Mouse (Mus musculus) olfactory bulb, adult 2 months (tissue): ENCODE measurements around the gene Siah1b. TPM values are rescaled to one million over a fixed set of nuclear protein-coding genes. Genes with fewer than 3 reads are reported as not detected.

Experiments
- H3K27ac ChIP-seq: fragments of 200-500 bp; 2 replicates; pipeline ENCODE4 v1.5.1; 2012; ENCODE audit warnings: low read depth, low read length; ENCODE audit not compliant: insufficient read depth
- H3K4me1 ChIP-seq: fragments of 200-500 bp; 2 replicates; pipeline ENCODE4 v1.6.1; 2012; ENCODE audit warnings: low read length; ENCODE audit not compliant: control insufficient read depth, insufficient read depth
- H3K4me3 ChIP-seq: fragments of 200-500 bp; 2 replicates; pipeline ENCODE4 v1.5.1; 2012; ENCODE audit warnings: mild to moderate bottlenecking, low read depth, low read length, moderate library complexity; ENCODE audit not compliant: insufficient read depth
- CTCF ChIP-seq: fragments of 200-500 bp; IDR thresholded peaks from 2 replicates; pipeline ENCODE4 v1.5.1; 2012; ENCODE audit warnings: low read depth, mild to moderate bottlenecking, low read length, moderate library complexity; ENCODE audit not compliant: insufficient read depth
- POLR2A ChIP-seq: fragments of 200-500 bp; IDR thresholded peaks from 2 replicates; pipeline ENCODE4 v1.6.1; 2012; ENCODE audit warnings: mild to moderate bottlenecking, low read depth, low read length, moderate library complexity; ENCODE audit not compliant: insufficient read depth
- WGBS: fragments of 180-500 bp; shearing (Covaris S2); methylation state at CpG from one replicate; pipeline ENCODE4 v1.1.7; 2018; 5-methylcytosine and 5-hydroxymethylcytosine counted together
- polyA plus RNA-seq: library from polyadenylated mRNA; stranded (reverse); fragments of >200 nt; gene quantifications from 2 replicates; pipeline ENCODE4 v1.2.4, GENCODE M21; 2012; ENCODE audit warnings: low replicate concordance; ENCODE audit not compliant: missing spikeins, insufficient read depth, insufficient read length

Gene Siah1b
- not detected in 2 replicates for polyA plus RNA-seq

GRCm38 (mm10) chrX:164076040-164076775 lies at the start of gene Siah1b:
Gene Siah1b (minus strand): TSS chrX:164076493.
- peak within 1 kb of the TSS; percentile 99 for H3K27ac ChIP-seq
- TF ChIP-seq POLR2A: no peak
- no peak for TF ChIP-seq CTCF
- H3K4me3 ChIP-seq: peak within 1 kb of the TSS; percentile 93
- 24% methylated on average over 54 of the region's 54 CpGs for WGBS
- peaks cover 3% of the 10 kb centered on the region; the same call in 1 of the 2 replicates for H3K4me1 ChIP-seq

- no peak overlapping the region for H3K27ac ChIP-seq
- TF ChIP-seq POLR2A (no peak), CTCF (no peak)
- 98% methylated on average over 3 of the region's 3 CpGs for WGBS
- no peaks in the 10 kb centered on the region for H3K4me1 ChIP-seq
- no peak overlapping the region for H3K4me3 ChIP-seq
These were observed 47.6 kb upstream of the Siah1b start for GRCm38 (mm10) chrX:164123942-164124341.

GRCm38 (mm10) chrX:164113744-164114143 lies 37.5 kb upstream of the Siah1b start:
- Histone ChIP-seq H3K4me1 (no peaks in the 10 kb centered on the region), H3K4me3 (no peak overlapping the region), H3K27ac (no peak overlapping the region)
- 96% methylated on average over 6 of the region's 6 CpGs for WGBS
- no peak for TF ChIP-seq POLR2A

GRCm38 (mm10) chrX:164111146-164111545 lies 34.9 kb upstream of the Siah1b start:
- Histone ChIP-seq H3K4me1 (no peaks in the 10 kb centered on the region), H3K27ac (no peak overlapping the region), H3K4me3 (no peak overlapping the region)
- WGBS: 88% methylated on average over 3 of the region's 3 CpGs
- TF ChIP-seq POLR2A (no peak), CTCF (no peak)

- TF ChIP-seq CTCF (no peak), POLR2A (no peak)
- no peak overlapping the region for H3K27ac ChIP-seq
- no peaks in the 10 kb centered on the region for H3K4me1 ChIP-seq
- WGBS: 79% methylated on average over 6 of the region's 6 CpGs
- H3K4me3 ChIP-seq: no peak overlapping the region
These were observed 26.4 kb upstream of the Siah1b start for GRCm38 (mm10) chrX:164102656-164103055.

GRCm38 (mm10) chrX:164102198-164102597 lies 25.9 kb upstream of the Siah1b start:
- Histone ChIP-seq H3K27ac (no peak overlapping the region), H3K4me3 (no peak overlapping the region), H3K4me1 (no peaks in the 10 kb centered on the region)
- TF ChIP-seq CTCF: no peak
- no peak for TF ChIP-seq POLR2A
- WGBS: 84% methylated on average over 7 of the region's 7 CpGs

- TF ChIP-seq CTCF: no peak
- TF ChIP-seq POLR2A: no peak
- Histone ChIP-seq H3K4me3 (no peak overlapping the region), H3K4me1 (no peaks in the 10 kb centered on the region), H3K27ac (no peak overlapping the region)
These were observed 25.2 kb upstream of the Siah1b start for GRCm38 (mm10) chrX:164101483-164101882.

- WGBS: 90% methylated on average over 2 of the region's 2 CpGs
- Histone ChIP-seq H3K27ac (no peak overlapping the region), H3K4me3 (no peak overlapping the region), H3K4me1 (no peaks in the 10 kb centered on the region)
- TF ChIP-seq CTCF: no peak
- TF ChIP-seq POLR2A: no peak
These were observed 19.5 kb upstream of the Siah1b start for GRCm38 (mm10) chrX:164095838-164096237.

- Histone ChIP-seq H3K4me3 (no peak overlapping the region), H3K27ac (no peak overlapping the region), H3K4me1 (no peaks in the 10 kb centered on the region)
- TF ChIP-seq POLR2A (no peak), CTCF (no peak)
- 90% methylated on average over 5 of the region's 5 CpGs for WGBS
These were observed 17.1 kb upstream of the Siah1b start for GRCm38 (mm10) chrX:164093435-164093834.
